Mouse (Mus musculus) MEL (cell line): ENCODE data around the gene Pcnx3. TPM values are rescaled to one million over a fixed set of nuclear protein-coding genes. Genes with fewer than 3 reads are reported as not detected.

Source experiments
- DNase-seq: peaks from one replicate; pipeline ENCODE4 v3.0.0; 2011; ENCODE audit warnings: low read depth, low spot score
- H3K27ac ChIP-seq: 2 replicates; pipeline ENCODE4 v1.5.1; 2012; ENCODE audit warnings: low read depth, mild to moderate bottlenecking, control low read depth, low read length, moderate library complexity; ENCODE audit not compliant: control insufficient read depth
- H3K27me3 ChIP-seq, 2 experiments: fragments of 150-350 bp in 1 of 2; sonication (generic) in 1 of 2; 2 replicates each; pipeline ENCODE4 v1.6.1; 2012; ENCODE audit warnings: low read length in 2 of 2, mild to moderate bottlenecking in 2 of 2, improper control_type of control experiment in 1 of 2, moderate library complexity in 1 of 2; ENCODE audit not compliant: insufficient read depth in 2 of 2, control insufficient read depth in 1 of 2
- H3K36me3 ChIP-seq, 2 experiments: 2 replicates each; pipeline ENCODE4 v1.6.1; 2012 to 2014; ENCODE audit warnings: low read length in 2 of 2, improper control_type of control experiment in 1 of 2, inconsistent platforms in 1 of 2, mild to moderate bottlenecking in 1 of 2; ENCODE audit not compliant: insufficient read depth in 2 of 2, control insufficient read depth in 1 of 2
- H3K4me1 ChIP-seq, 2 experiments: fragments of 150-350 bp in 1 of 2; sonication (generic) in 1 of 2; 2 replicates each; pipeline ENCODE4 v1.6.1; 2012; ENCODE audit warnings: low read length in 2 of 2, improper control_type of control experiment in 1 of 2, mild to moderate bottlenecking in 1 of 2; ENCODE audit not compliant: insufficient read depth in 2 of 2, control insufficient read depth in 1 of 2
- H3K4me3 ChIP-seq, 2 experiments: fragments of 150-350 bp in 1 of 2; sonication (generic) in 1 of 2; 2 replicates each; pipeline ENCODE4 v1.5.1; 2012; ENCODE audit warnings: low read depth in 2 of 2, low read length in 2 of 2, mild to moderate bottlenecking in 2 of 2, moderate library complexity in 2 of 2, control low read depth in 1 of 2, improper control_type of control experiment in 1 of 2; ENCODE audit not compliant: control insufficient read depth in 1 of 2, insufficient read depth in 1 of 2
- H3K79me2 ChIP-seq: 2 replicates; pipeline ENCODE4 v1.6.1; 2012; ENCODE audit warnings: mild to moderate bottlenecking, low read length, moderate library complexity; ENCODE audit not compliant: control insufficient read depth, poor library complexity, insufficient read depth
- H3K9ac ChIP-seq: 2 replicates; pipeline ENCODE4 v1.6.1; 2012; ENCODE audit warnings: low read depth, mild to moderate bottlenecking, control low read depth, low read length, moderate library complexity; ENCODE audit not compliant: control insufficient read depth, poor library complexity, severe bottlenecking
- H3K9me3 ChIP-seq: fragments of 150-350 bp; sonication (generic); replicated peaks from 2 replicates; pipeline ENCODE4 v1.6.1; 2012; ENCODE audit warnings: mild to moderate bottlenecking, low read length, improper control_type of control experiment, moderate library complexity; ENCODE audit not compliant: insufficient read depth
- BHLHE40 ChIP-seq: IDR thresholded peaks from 2 replicates; pipeline ENCODE4 v1.6.1; 2012; ENCODE audit warnings: low read depth, mild to moderate bottlenecking, inconsistent platforms, low read length, improper control_type of control experiment, borderline replicate concordance
- CHD1 ChIP-seq: IDR thresholded peaks from 2 replicates; pipeline ENCODE4 v1.6.1; 2012; ENCODE audit warnings: low read depth, mild to moderate bottlenecking, inconsistent platforms, low read length, improper control_type of control experiment
- CHD2 ChIP-seq: IDR thresholded peaks from 2 replicates; pipeline ENCODE4 v1.6.1; 2011; ENCODE audit warnings: low read length, improper control_type of control experiment
- CTCF ChIP-seq, 3 experiments: IDR thresholded peaks in 2 of 3; conservative IDR thresholded peaks in 1 of 3; 2 replicates each; pipeline ENCODE4 v1.5.1; 2011 to 2012; ENCODE audit warnings: low read length in 3 of 3, low read depth in 2 of 3, mild to moderate bottlenecking in 2 of 3, improper control_type of control experiment in 1 of 3, inconsistent platforms in 1 of 3, mixed read lengths in 1 of 3, moderate library complexity in 1 of 3; ENCODE audit not compliant: control insufficient read depth in 1 of 3, insufficient read depth in 1 of 3, poor library complexity in 1 of 3, severe bottlenecking in 1 of 3
- E2F4 ChIP-seq: IDR thresholded peaks from 2 replicates; pipeline ENCODE4 v1.6.1; 2011; ENCODE audit warnings: low read depth, low read length, improper control_type of control experiment, borderline replicate concordance
- EP300 ChIP-seq, 2 experiments: IDR thresholded peaks; 2 replicates each; pipeline ENCODE4 v1.6.1; 2011; ENCODE audit warnings: improper control_type of control experiment in 2 of 2, low read length in 2 of 2, low read depth in 1 of 2, mild to moderate bottlenecking in 1 of 2
- GABPA ChIP-seq: IDR thresholded peaks from 2 replicates; pipeline ENCODE4 v1.6.1; 2012; ENCODE audit warnings: low read depth, mild to moderate bottlenecking, inconsistent platforms, low read length, improper control_type of control experiment, moderate library complexity
- GATA1 ChIP-seq: IDR thresholded peaks from 2 replicates; pipeline ENCODE4 v1.6.1; 2011; ENCODE audit warnings: low read depth, low read length, improper control_type of control experiment
- HCFC1 ChIP-seq: IDR thresholded peaks from 2 replicates; pipeline ENCODE4 v1.6.1; 2012; ENCODE audit warnings: low read depth, mild to moderate bottlenecking, inconsistent platforms, low read length, improper control_type of control experiment, moderate library complexity
- JUND ChIP-seq: IDR thresholded peaks from 2 replicates; pipeline ENCODE4 v1.6.1; 2011; ENCODE audit warnings: low read depth, mild to moderate bottlenecking, improper control_type of control experiment, low read length
- KAT2A ChIP-seq: conservative IDR thresholded peaks from 2 replicates; pipeline ENCODE4 v1.6.1; 2012; ENCODE audit warnings: low read depth, low read length, improper control_type of control experiment, inconsistent platforms
- MAFK ChIP-seq: IDR thresholded peaks from 2 replicates; pipeline ENCODE4 v1.6.1; 2011; ENCODE audit warnings: low read depth, mild to moderate bottlenecking, low read length, improper control_type of control experiment, borderline replicate concordance
- MAX ChIP-seq: IDR thresholded peaks from 2 replicates; pipeline ENCODE4 v1.6.1; 2011; ENCODE audit warnings: low read length, improper control_type of control experiment
- MAZ ChIP-seq: IDR thresholded peaks from 2 replicates; pipeline ENCODE4 v1.6.1; 2012; ENCODE audit warnings: low read depth, mild to moderate bottlenecking, inconsistent platforms, low read length, improper control_type of control experiment
- MEF2A ChIP-seq: IDR thresholded peaks from 2 replicates; pipeline ENCODE4 v1.6.1; 2014; ENCODE audit warnings: low read depth, mild to moderate bottlenecking, inconsistent platforms, low read length, improper control_type of control experiment; ENCODE audit not compliant: poor library complexity, insufficient replicate concordance, severe bottlenecking; ENCODE audit errors: extremely low read depth
- MXI1 ChIP-seq: IDR thresholded peaks from 2 replicates; pipeline ENCODE4 v1.6.1; 2011; ENCODE audit warnings: mild to moderate bottlenecking, low read depth, low read length, improper control_type of control experiment
- MYB ChIP-seq: IDR thresholded peaks from 2 replicates; pipeline ENCODE4 v1.6.1; 2011; ENCODE audit warnings: mild to moderate bottlenecking, low read depth, low read length, improper control_type of control experiment
- MYC ChIP-seq: IDR thresholded peaks from 2 replicates; pipeline ENCODE4 v1.6.1; 2011; ENCODE audit warnings: low read depth, mild to moderate bottlenecking, low read length, improper control_type of control experiment, moderate library complexity
- NELFE ChIP-seq: IDR thresholded peaks from 2 replicates; pipeline ENCODE4 v1.6.1; 2011; ENCODE audit warnings: low read depth, low read length, improper control_type of control experiment
- NRF1 ChIP-seq: IDR thresholded peaks from 2 replicates; pipeline ENCODE4 v1.6.1; 2014; ENCODE audit warnings: low read depth, mild to moderate bottlenecking, inconsistent platforms, low read length, improper control_type of control experiment, moderate library complexity; ENCODE audit not compliant: poor library complexity, insufficient read depth, severe bottlenecking
- POLR2A ChIP-seq, 2 experiments: IDR thresholded peaks; 2 replicates each; pipeline ENCODE4 v1.6.1; 2011 to 2012; ENCODE audit warnings: low read length in 2 of 2, mild to moderate bottlenecking in 2 of 2, control low read depth in 1 of 2, improper control_type of control experiment in 1 of 2, low read depth in 1 of 2, moderate library complexity in 1 of 2; ENCODE audit not compliant: control insufficient read depth in 1 of 2, insufficient read depth in 1 of 2, poor library complexity in 1 of 2
- POLR2AphosphoS2 ChIP-seq: IDR thresholded peaks from 2 replicates; pipeline ENCODE4 v1.6.1; 2011; ENCODE audit warnings: low read length, improper control_type of control experiment
- POLR2AphosphoS5 ChIP-seq: IDR thresholded peaks from 2 replicates; pipeline ENCODE4 v1.6.1; 2012; ENCODE audit warnings: low read depth, borderline replicate concordance, mild to moderate bottlenecking, inconsistent platforms, low read length, moderate library complexity, mixed read lengths
- RAD21 ChIP-seq: IDR thresholded peaks from 2 replicates; pipeline ENCODE4 v1.6.1; 2011; ENCODE audit warnings: mild to moderate bottlenecking, low read depth, low read length, improper control_type of control experiment
- RCOR1 ChIP-seq: IDR thresholded peaks from 2 replicates; pipeline ENCODE4 v1.6.1; 2012; ENCODE audit warnings: low read depth, mild to moderate bottlenecking, inconsistent platforms, low read length, improper control_type of control experiment
- SIN3A ChIP-seq: IDR thresholded peaks from 2 replicates; pipeline ENCODE4 v1.6.1; 2012; ENCODE audit warnings: low read length, improper control_type of control experiment, inconsistent platforms
- SMC3 ChIP-seq: IDR thresholded peaks from 2 replicates; pipeline ENCODE4 v1.6.1; 2011; ENCODE audit warnings: low read depth, low read length, improper control_type of control experiment
- TAL1 ChIP-seq: IDR thresholded peaks from 2 replicates; pipeline ENCODE4 v1.6.1; 2012; ENCODE audit warnings: mild to moderate bottlenecking, inconsistent platforms, low read length, moderate library complexity, mixed read lengths
- TBP ChIP-seq: IDR thresholded peaks from 2 replicates; pipeline ENCODE4 v1.8.0; 2011; ENCODE audit warnings: low read depth, low read length, improper control_type of control experiment
- TCF12 ChIP-seq: IDR thresholded peaks from 2 replicates; pipeline ENCODE4 v1.6.1; 2014; ENCODE audit warnings: low read depth, mild to moderate bottlenecking, inconsistent platforms, low read length, improper control_type of control experiment, moderate library complexity
- UBTF ChIP-seq: IDR thresholded peaks from 2 replicates; pipeline ENCODE4 v1.6.1; 2012; ENCODE audit warnings: low read depth, mild to moderate bottlenecking, inconsistent platforms, low read length, improper control_type of control experiment, moderate library complexity, borderline replicate concordance; ENCODE audit not compliant: insufficient read depth
- USF1 ChIP-seq: IDR thresholded peaks from 2 replicates; pipeline ENCODE4 v1.6.1; 2014; ENCODE audit warnings: low read depth, mild to moderate bottlenecking, inconsistent platforms, low read length, improper control_type of control experiment, moderate library complexity
- USF2 ChIP-seq, 2 experiments: IDR thresholded peaks; 2 replicates each; pipeline ENCODE4 v1.6.1; 2011 to 2012; ENCODE audit warnings: improper control_type of control experiment in 2 of 2, low read length in 2 of 2, borderline replicate concordance in 1 of 2, inconsistent platforms in 1 of 2, low read depth in 1 of 2, mild to moderate bottlenecking in 1 of 2; ENCODE audit not compliant: insufficient read depth in 1 of 2
- ZC3H11A ChIP-seq: IDR thresholded peaks from 2 replicates; pipeline ENCODE4 v1.6.1; 2012; ENCODE audit warnings: low read depth, mild to moderate bottlenecking, inconsistent platforms, low read length, improper control_type of control experiment
- ZKSCAN1 ChIP-seq: IDR thresholded peaks from 2 replicates; pipeline ENCODE4 v1.6.1; 2012; ENCODE audit warnings: low read depth, mild to moderate bottlenecking, inconsistent platforms, low read length, improper control_type of control experiment, moderate library complexity
- ZMIZ1 ChIP-seq: IDR thresholded peaks from 2 replicates; pipeline ENCODE4 v1.6.1; 2012; ENCODE audit warnings: low read depth, mild to moderate bottlenecking, inconsistent platforms, low read length, improper control_type of control experiment, moderate library complexity
- ZNF384 ChIP-seq: IDR thresholded peaks from 2 replicates; pipeline ENCODE4 v1.6.1; 2012; ENCODE audit warnings: low read depth, mild to moderate bottlenecking, inconsistent platforms, low read length, improper control_type of control experiment
- polyA plus RNA-seq, 2 experiments: library from polyadenylated mRNA; stranded (reverse) in 1 of 2; unstranded in 1 of 2; fragments of >175 nt in 1 of 2; fragments of >200 nt in 1 of 2; gene quantifications; 2 replicates each; pipeline versions ENCODE4 v1.2.1 to v1.2.4; 2012; ENCODE audit warnings: low replicate concordance in 2 of 2, low read depth in 1 of 2; ENCODE audit not compliant: insufficient read length in 2 of 2, insufficient read depth in 1 of 2, missing spikeins in 1 of 2
- total RNA-seq: library from RNA; depleted of rRNA; stranded (reverse); fragments of 300-350 nt; gene quantifications from 2 replicates; pipeline ENCODE4 v1.2.3, GENCODE M21; 2012

Gene Pcnx3
- total and polyA plus RNA-seq, 3 experiments, result 25.3 to 76.4 TPM; not detected in 1

- Histone ChIP-seq H3K27ac (peak overlapping the region; percentile 95), H3K4me3 (peak overlapping the region; percentile 70 to 93), H3K9ac (peak overlapping the region; percentile 93), H3K36me3 (peaks cover 6 to 31% of the 10 kb centered on the region in 2 experiments), H3K27me3 (no peaks in the 10 kb centered on the region), H3K79me2 (peaks cover 43% of the 10 kb centered on the region), H3K4me1 (peaks cover 3 to 38% of the 10 kb centered on the region in 2 experiments; a peak in 3 of 4 replicates), H3K9me3 (no peaks in the 10 kb centered on the region)
- DNase-seq, result peak; percentile 89
- TF ChIP-seq MEF2A (no peak), UBTF (no peak), MXI1 (peak; percentile 64), TAL1 (no peak), POLR2AphosphoS5 (no peak), USF1 (no peak), E2F4 (no peak), NRF1 (no peak), GATA1 (peak; percentile 77), TCF12 (0 out of 2 replicates have a peak, but pooled peaks have one; percentile 31), CHD1 (0 out of 2 replicates have a peak, but pooled peaks have one; percentile 74), SIN3A (peak; percentile 83), RCOR1 (0 out of 2 replicates have a peak, but pooled peaks have one; percentile 40), TBP (0 out of 2 replicates have a peak, but pooled peaks have one; percentile 38), BHLHE40 (no peak), JUND (no peak), USF2 (IDR thresholded peaks at IDR 0.05; ENCODE audit: borderline replicate concordance in 1 of 2, insufficient read depth in 1 of 2, low read depth in 1 of 2, low read length in 2 of 2) (no peak), MAFK (no peak), ZMIZ1 (no peak), MAX (peak; percentile 54), NELFE (no peak), POLR2A (IDR thresholded peaks at IDR 0.05; ENCODE audit: control insufficient read depth in 1 of 2, insufficient read depth in 1 of 2, low read depth in 1 of 2, low read length in 2 of 2, poor library complexity in 1 of 2) (peak in 1 of 2 experiments; percentile 44; a peak in 1 of 4 replicates), MYC (peak; percentile 51; the same call in 1 of the 2 replicates), ZKSCAN1 (no peak), MYB (no peak), MAZ (peak; percentile 60; the same call in 1 of the 2 replicates), RAD21 (no peak), POLR2AphosphoS2 (no peak), HCFC1 (0 out of 2 replicates have a peak, but pooled peaks have one; percentile 5), CTCF (IDR thresholded peaks at IDR 0.05 in 2 of 3, conservative IDR thresholded peaks at IDR 0.05 in 1 of 3; ENCODE audit: control insufficient read depth in 1 of 3, insufficient read depth in 1 of 3, low read depth in 2 of 3, low read length in 3 of 3, poor library complexity in 1 of 3, severe bottlenecking in 1 of 3) (no peak), GABPA (no peak), EP300 (IDR thresholded peaks at IDR 0.05; ENCODE audit: low read depth in 1 of 2, low read length in 2 of 2) (peak; percentile 49 to 54; a peak in 3 of 4 replicates), CHD2 (no peak), KAT2A (no peak), ZNF384 (no peak), SMC3 (no peak), ZC3H11A (no peak)
Measured at GRCm38 (mm10) chr19:5724549-5724941, 35.8 kb upstream of the Pcnx3 start.
